Mouse (Mus musculus) MEL (cell line): Measurements from ENCODE around the gene Tmco4.

Experiments
- BHLHE40 ChIP-seq: IDR thresholded peaks from 2 replicates; pipeline ENCODE4 v1.6.1; 2012; ENCODE audit warnings: low read depth, mild to moderate bottlenecking, inconsistent platforms, low read length, improper control_type of control experiment, borderline replicate concordance
- CTCF ChIP-seq, 3 experiments: IDR thresholded peaks in 2 of 3; conservative IDR thresholded peaks in 1 of 3; 2 replicates each; pipeline ENCODE4 v1.5.1; 2011 to 2012; ENCODE audit warnings: low read length in 3 of 3, low read depth in 2 of 3, mild to moderate bottlenecking in 2 of 3, improper control_type of control experiment in 1 of 3, inconsistent platforms in 1 of 3, mixed read lengths in 1 of 3, moderate library complexity in 1 of 3; ENCODE audit not compliant: control insufficient read depth in 1 of 3, insufficient read depth in 1 of 3, poor library complexity in 1 of 3, severe bottlenecking in 1 of 3
- E2F4 ChIP-seq: IDR thresholded peaks from 2 replicates; pipeline ENCODE4 v1.6.1; 2011; ENCODE audit warnings: low read depth, low read length, improper control_type of control experiment, borderline replicate concordance
- EP300 ChIP-seq, 2 experiments: IDR thresholded peaks; 2 replicates each; pipeline ENCODE4 v1.6.1; 2011; ENCODE audit warnings: improper control_type of control experiment in 2 of 2, low read length in 2 of 2, low read depth in 1 of 2, mild to moderate bottlenecking in 1 of 2
- GATA1 ChIP-seq: IDR thresholded peaks from 2 replicates; pipeline ENCODE4 v1.6.1; 2011; ENCODE audit warnings: low read depth, low read length, improper control_type of control experiment
- MAX ChIP-seq: IDR thresholded peaks from 2 replicates; pipeline ENCODE4 v1.6.1; 2011; ENCODE audit warnings: low read length, improper control_type of control experiment
- MAZ ChIP-seq: IDR thresholded peaks from 2 replicates; pipeline ENCODE4 v1.6.1; 2012; ENCODE audit warnings: low read depth, mild to moderate bottlenecking, inconsistent platforms, low read length, improper control_type of control experiment
- POLR2A ChIP-seq, 2 experiments: IDR thresholded peaks; 2 replicates each; pipeline ENCODE4 v1.6.1; 2011 to 2012; ENCODE audit warnings: low read length in 2 of 2, mild to moderate bottlenecking in 2 of 2, control low read depth in 1 of 2, improper control_type of control experiment in 1 of 2, low read depth in 1 of 2, moderate library complexity in 1 of 2; ENCODE audit not compliant: control insufficient read depth in 1 of 2, insufficient read depth in 1 of 2, poor library complexity in 1 of 2
- RCOR1 ChIP-seq: IDR thresholded peaks from 2 replicates; pipeline ENCODE4 v1.6.1; 2012; ENCODE audit warnings: low read depth, mild to moderate bottlenecking, inconsistent platforms, low read length, improper control_type of control experiment
- TCF12 ChIP-seq: IDR thresholded peaks from 2 replicates; pipeline ENCODE4 v1.6.1; 2014; ENCODE audit warnings: low read depth, mild to moderate bottlenecking, inconsistent platforms, low read length, improper control_type of control experiment, moderate library complexity
- USF1 ChIP-seq: IDR thresholded peaks from 2 replicates; pipeline ENCODE4 v1.6.1; 2014; ENCODE audit warnings: low read depth, mild to moderate bottlenecking, inconsistent platforms, low read length, improper control_type of control experiment, moderate library complexity
- ZC3H11A ChIP-seq: IDR thresholded peaks from 2 replicates; pipeline ENCODE4 v1.6.1; 2012; ENCODE audit warnings: low read depth, mild to moderate bottlenecking, inconsistent platforms, low read length, improper control_type of control experiment
- ZKSCAN1 ChIP-seq: IDR thresholded peaks from 2 replicates; pipeline ENCODE4 v1.6.1; 2012; ENCODE audit warnings: low read depth, mild to moderate bottlenecking, inconsistent platforms, low read length, improper control_type of control experiment, moderate library complexity

GRCm38 (mm10) chr4:139032521-139032920 is 59.8 kb downstream of the Tmco4 start:
- TF ChIP-seq POLR2A (IDR thresholded peaks at IDR 0.05; ENCODE audit: control insufficient read depth in 1 of 2, insufficient read depth in 1 of 2, low read depth in 1 of 2, low read length in 2 of 2, poor library complexity in 1 of 2), result no peak
- no peak for TF ChIP-seq BHLHE40
- TF ChIP-seq USF1, result no peak
- no peak for TF ChIP-seq EP300 (IDR thresholded peaks at IDR 0.05; ENCODE audit: low read depth in 1 of 2, low read length in 2 of 2)
- no peak for TF ChIP-seq CTCF (IDR thresholded peaks at IDR 0.05 in 2 of 3, conservative IDR thresholded peaks at IDR 0.05 in 1 of 3; ENCODE audit: control insufficient read depth in 1 of 3, insufficient read depth in 1 of 3, low read depth in 2 of 3, low read length in 3 of 3, poor library complexity in 1 of 3, severe bottlenecking in 1 of 3)
- no peak for TF ChIP-seq RCOR1
- no peak for TF ChIP-seq ZC3H11A
- no peak for TF ChIP-seq GATA1
- TF ChIP-seq ZKSCAN1, result no peak
- no peak for TF ChIP-seq MAX
- no peak for TF ChIP-seq TCF12
- TF ChIP-seq E2F4, result no peak
- no peak for TF ChIP-seq MAZ
